Mouse (Mus musculus) kidney, postnatal 0 days (tissue): ENCODE measurements around the gene Serinc5. TPM values are rescaled to one million over a fixed set of nuclear protein-coding genes. Genes with fewer than 3 reads are reported as not detected.
A peak's percentile ranks its signal among the peaks of the same experiment; 100 is the strongest.

Source experiments
- ATAC-seq: fragments of 200-750 bp; cut with Nextera tagmentation; replicated peaks from 2 replicates; pipeline ENCODE4 v1.8.0; 2017; ENCODE audit warnings: low read depth, moderate number of reproducible peaks, moderate TSS enrichment, moderate library complexity; ENCODE audit not compliant: low FRiP score
- DNase-seq: peaks from one replicate; pipeline ENCODE4 v3.0.0-alpha.2; 2016; ENCODE audit warnings: low spot score
- H3K27ac ChIP-seq: fragments of 300-500 bp; sonication (generic); 2 replicates; pipeline ENCODE4 v1.5.1; 2014; ENCODE audit warnings: mild to moderate bottlenecking
- H3K27me3 ChIP-seq: fragments of 300-500 bp; sonication (generic); 2 replicates; pipeline ENCODE4 v1.6.1; 2014; ENCODE audit warnings: low read length, mixed read lengths; ENCODE audit not compliant: insufficient read depth
- H3K36me3 ChIP-seq: fragments of 300-500 bp; sonication (generic); 2 replicates; pipeline ENCODE4 v1.6.1; 2014; ENCODE audit warnings: low read length, mixed read lengths; ENCODE audit not compliant: insufficient read depth
- H3K4me1 ChIP-seq: fragments of 300-500 bp; sonication (generic); replicated peaks from 2 replicates; pipeline ENCODE4 v1.6.1; 2014; ENCODE audit warnings: antibody characterized with exemption, low read length, mixed read lengths; ENCODE audit not compliant: insufficient read depth
- H3K4me2 ChIP-seq: fragments of 300-500 bp; sonication (generic); 2 replicates; pipeline ENCODE4 v1.6.1; 2014; ENCODE audit warnings: mild to moderate bottlenecking, low read length, moderate library complexity, mixed read lengths
- H3K4me3 ChIP-seq: fragments of 300-500 bp; sonication (generic); replicated peaks from 2 replicates; pipeline ENCODE4 v1.5.1; 2014; ENCODE audit warnings: low read depth, low read length
- H3K9ac ChIP-seq: fragments of 300-500 bp; sonication (generic); 2 replicates; pipeline ENCODE4 v1.6.1; 2014; ENCODE audit warnings: low read depth, low read length
- H3K9me3 ChIP-seq: fragments of 300-500 bp; sonication (generic); replicated peaks from 2 replicates; pipeline ENCODE4 v1.6.1; 2016; ENCODE audit warnings: low read length, inconsistent platforms, mixed read lengths
- CTCF ChIP-seq: IDR thresholded peaks from 2 replicates; pipeline ENCODE4 v1.5.1; 2016; ENCODE audit warnings: antibody characterized with exemption, low read depth, mild to moderate bottlenecking, moderate library complexity
- WGBS: fragments of 180-500 bp; shearing (Covaris S2); extraction: QIAGEN DNeasy Blood & Tissue Kit; methylation state at CpG from one replicate; pipeline ENCODE4 v1.1.7; 2014; 5-methylcytosine and 5-hydroxymethylcytosine counted together
- polyA plus RNA-seq: library from polyadenylated mRNA; unstranded; fragments of >200 nt; fragmentation: Nextera tagmentation; extraction: Ambion mirVana; gene quantifications from 2 replicates; pipeline ENCODE4 v1.2.1, GENCODE M21; 2015

Gene Serinc5
- polyA plus RNA-seq, 1 experiment from 2014 or later, result 14.8 TPM

- peak overlapping the region; percentile 60 for H3K4me3 ChIP-seq
- peaks cover 23% of the 10 kb centered on the region for H3K4me1 ChIP-seq
- H3K27me3 ChIP-seq, result no peaks in the 10 kb centered on the region
- 7% methylated on average over 7 of the region's 7 CpGs for WGBS
- no peaks in the 10 kb centered on the region for H3K36me3 ChIP-seq
- TF ChIP-seq CTCF, result no peak
- no peak for DNase-seq
- H3K9me3 ChIP-seq, result no peaks in the 10 kb centered on the region
- H3K27ac ChIP-seq, result no peak overlapping the region
- peak overlapping the region; percentile 79 for H3K9ac ChIP-seq
- ATAC-seq, result no peak
- peak overlapping the region; percentile 73 for H3K4me2 ChIP-seq
Observed at GRCm38 (mm10) chr13:92611917-92612316, 1.0 kb downstream of the Serinc5 start.

- no peak overlapping the region for H3K27ac ChIP-seq
- H3K4me2 ChIP-seq, result 0 out of 2 replicates have a peak overlapping the region, but pooled peaks have one; percentile 73
- no peaks in the 10 kb centered on the region for H3K9me3 ChIP-seq
- no peak overlapping the region for H3K4me3 ChIP-seq
- DNase-seq, result no peak
- no peaks in the 10 kb centered on the region for H3K27me3 ChIP-seq
- 76% methylated on average over 5 of the region's 5 CpGs for WGBS
- H3K4me1 ChIP-seq, result peaks cover 23% of the 10 kb centered on the region
- no peak for ATAC-seq
- TF ChIP-seq CTCF, result no peak
- no peak overlapping the region for H3K9ac ChIP-seq
- H3K36me3 ChIP-seq, result no peaks in the 10 kb centered on the region
Observed at GRCm38 (mm10) chr13:92613094-92613493, 2.2 kb downstream of the Serinc5 start.

GRCm38 (mm10) chr13:92615201-92615600, 4.3 kb downstream of the Serinc5 start:
- no peak for DNase-seq
- no peaks in the 10 kb centered on the region for H3K27me3 ChIP-seq
- no peak overlapping the region for H3K4me3 ChIP-seq
- ATAC-seq, result no peak
- H3K36me3 ChIP-seq, result no peaks in the 10 kb centered on the region
- 91% methylated on average over 5 of the region's 5 CpGs for WGBS
- no peak for TF ChIP-seq CTCF
- H3K27ac ChIP-seq, result no peak overlapping the region
- no peak overlapping the region for H3K9ac ChIP-seq
- H3K4me1 ChIP-seq, result peaks cover 15% of the 10 kb centered on the region
- H3K9me3 ChIP-seq, result no peaks in the 10 kb centered on the region
- H3K4me2 ChIP-seq, result no peak overlapping the region

- TF ChIP-seq CTCF, result no peak
- H3K9me3 ChIP-seq, result no peaks in the 10 kb centered on the region
- WGBS, result 92% methylated on average over 8 of the region's 8 CpGs
- no peak overlapping the region for H3K9ac ChIP-seq
- peaks cover 13% of the 10 kb centered on the region for H3K4me1 ChIP-seq
- H3K4me3 ChIP-seq, result no peak overlapping the region
- H3K4me2 ChIP-seq, result no peak overlapping the region
- ATAC-seq, result no peak
- H3K27me3 ChIP-seq, result no peaks in the 10 kb centered on the region
- DNase-seq, result no peak
- H3K27ac ChIP-seq, result no peak overlapping the region
- H3K36me3 ChIP-seq, result no peaks in the 10 kb centered on the region
Observed at GRCm38 (mm10) chr13:92616459-92616858, 5.6 kb downstream of the Serinc5 start.

- H3K9ac ChIP-seq, result no peak overlapping the region
- 100% methylated on average over 1 of the region's 1 CpGs for WGBS
- H3K4me2 ChIP-seq, result no peak overlapping the region
- no peaks in the 10 kb centered on the region for H3K4me1 ChIP-seq
- DNase-seq, result no peak
- H3K27me3 ChIP-seq, result no peaks in the 10 kb centered on the region
- no peak overlapping the region for H3K27ac ChIP-seq
- H3K4me3 ChIP-seq, result no peak overlapping the region
- no peak for ATAC-seq
- TF ChIP-seq CTCF, result no peak
- no peaks in the 10 kb centered on the region; the same call in 1 of the 2 replicates for H3K36me3 ChIP-seq
- no peaks in the 10 kb centered on the region for H3K9me3 ChIP-seq
Observed at GRCm38 (mm10) chr13:92626196-92626595, 15.3 kb downstream of the Serinc5 start.

GRCm38 (mm10) chr13:92626725-92627124, 15.8 kb downstream of the Serinc5 start:
- H3K4me3 ChIP-seq, result no peak overlapping the region
- no peaks in the 10 kb centered on the region for H3K4me1 ChIP-seq
- H3K9ac ChIP-seq, result no peak overlapping the region
- no peak overlapping the region for H3K27ac ChIP-seq
- WGBS, result 94% methylated on average over 5 of the region's 5 CpGs
- H3K27me3 ChIP-seq, result no peaks in the 10 kb centered on the region
- ATAC-seq, result no peak
- no peak for TF ChIP-seq CTCF
- no peak overlapping the region for H3K4me2 ChIP-seq
- no peaks in the 10 kb centered on the region for H3K9me3 ChIP-seq
- H3K36me3 ChIP-seq, result no peaks in the 10 kb centered on the region; the same call in 1 of the 2 replicates
- no peak for DNase-seq

GRCm38 (mm10) chr13:92629509-92629908, 18.6 kb downstream of the Serinc5 start:
- H3K4me3 ChIP-seq, result no peak overlapping the region
- H3K9ac ChIP-seq, result no peak overlapping the region
- WGBS, result 91% methylated on average over 3 of the region's 3 CpGs
- H3K36me3 ChIP-seq, result no peaks in the 10 kb centered on the region; the same call in 1 of the 2 replicates
- ATAC-seq (no peak), DNase-seq (no peak)
- no peaks in the 10 kb centered on the region for H3K9me3 ChIP-seq
- no peaks in the 10 kb centered on the region for H3K27me3 ChIP-seq
- no peak for TF ChIP-seq CTCF
- no peak overlapping the region for H3K4me2 ChIP-seq
- H3K27ac ChIP-seq, result no peak overlapping the region
- H3K4me1 ChIP-seq, result no peaks in the 10 kb centered on the region
